Mouse (Mus musculus): Measurements from ENCODE around the gene Rev3l.

GRCm38 (mm10) chr10:39731736-39732265, at the start of gene Rev3l:
- TF ChIP-seq CTCF (IDR thresholded peaks at IDR 0.05; ENCODE audit: low read depth) (no peak), EP300 (optimal IDR thresholded peaks at IDR 0.05) (no peak)
